Mouse (Mus musculus) embryonic fibroblast, embryonic 13.5 days (primary cell): ENCODE data around the gene Cyp2d26.

ENCODE experiments used
- CTCF ChIP-seq: IDR thresholded peaks from 2 replicates; pipeline ENCODE4 v1.5.1; 2011; ENCODE audit warnings: mild to moderate bottlenecking, control low read depth, low read length, moderate library complexity, borderline replicate concordance; ENCODE audit not compliant: insufficient read depth
- POLR2A ChIP-seq: IDR thresholded peaks from 2 replicates; pipeline ENCODE4 v1.6.1; 2011; ENCODE audit warnings: low read depth, mild to moderate bottlenecking, control low read depth, low read length, moderate library complexity

DNA sequence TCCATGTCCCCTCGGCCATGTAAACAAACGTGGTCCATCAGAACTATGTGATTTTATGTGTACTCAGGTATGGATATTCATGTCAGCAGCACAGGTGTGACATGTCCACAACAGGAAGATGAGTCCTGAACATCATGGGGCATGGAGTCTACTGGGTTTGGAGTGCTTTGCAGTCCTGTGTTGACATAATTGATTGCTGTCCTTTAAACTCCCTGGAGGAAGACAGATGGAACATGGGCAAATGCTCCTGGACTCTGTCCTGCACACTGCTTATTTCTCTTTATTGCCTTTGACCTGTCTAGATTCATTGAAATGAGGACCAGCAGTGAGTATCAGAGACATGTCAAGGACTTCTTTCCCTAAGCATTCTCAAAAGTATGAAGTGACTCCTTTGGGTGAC, 28.2 kb downstream of the Cyp2d26 start:
- TF ChIP-seq POLR2A (no peak), CTCF (no peak)
